Comparison of ENCODE assay signal across 8 mouse cellular contexts in the genomic region with DNA sequence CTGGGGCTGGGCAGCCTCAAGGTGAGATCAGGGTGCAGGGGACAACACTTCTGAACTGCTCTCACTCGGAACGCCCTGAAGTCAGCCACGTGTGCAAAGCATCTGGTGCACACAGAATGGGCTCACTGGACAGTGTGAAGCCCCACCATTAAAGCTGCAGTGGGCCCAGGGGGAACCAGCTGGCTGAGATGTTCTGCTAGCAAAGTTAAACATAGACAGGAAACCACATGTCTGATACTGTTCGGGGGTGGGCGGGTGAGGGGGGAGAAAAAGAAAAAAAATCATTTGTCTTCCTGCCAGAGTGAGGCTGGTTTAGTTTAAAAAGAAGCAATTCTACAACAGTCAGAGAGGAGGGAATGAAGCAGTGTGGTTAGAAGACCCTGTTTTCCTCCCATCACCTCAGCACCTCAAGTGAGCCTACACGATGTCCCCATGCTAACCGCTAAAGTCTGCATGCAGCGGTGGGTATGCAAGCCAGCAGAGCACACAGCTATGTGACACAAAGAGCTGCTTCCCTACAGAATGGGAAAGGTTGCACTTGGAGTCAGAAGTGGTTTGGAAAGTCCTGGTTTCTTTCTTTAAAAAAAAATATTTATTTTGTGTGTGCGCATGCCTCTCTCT. TPM values are rescaled to one million over a fixed set of nuclear protein-coding genes. Genes with fewer than 3 reads are reported as not detected.
DNase-seq lines count a peak whose midpoint lies in the region; ATAC-seq and TF ChIP-seq lines count a peak whose summit lies in the region.

No protein-coding gene starts in this region.

- H3K9me3 ChIP-seq in kidney, embryonic 16.5 days (ENCODE audit: low read length): no peaks in the 10 kb centered on the region
- H3K9me3 ChIP-seq in midbrain, embryonic 15.5 days: no peaks in the 10 kb centered on the region

- peak; percentile 68; the same call in 1 of the 2 replicates for ATAC-seq in kidney, embryonic 16.5 days (ENCODE audit: low FRiP score, low TSS enrichment)
- peak; percentile 56 for ATAC-seq in megakaryocyte-erythroid progenitor cell, adult 5-6 weeks (replicated peaks; ENCODE audit: low FRiP score, low TSS enrichment, poor library complexity, severe bottlenecking)
- ATAC-seq in midbrain, embryonic 15.5 days (replicated peaks): no peak

- H3K4me3 ChIP-seq in kidney, embryonic 16.5 days (ENCODE audit: low read length): no peak overlapping the region
- no peak overlapping the region for H3K4me3 ChIP-seq in bone marrow, adult 2 months (replicated peaks; ENCODE audit: control insufficient read depth, low read depth, low read length)
- H3K4me3 ChIP-seq in midbrain, embryonic 15.5 days: no peak overlapping the region

- DNase-seq in kidney, adult 9 months: no peak
- peak; percentile 40 to 50 for DNase-seq in heart, postnatal 14 days
- no peak for DNase-seq in urinary bladder, postnatal 10 days (ENCODE audit: low spot score)
- DNase-seq in gastrocnemius, postnatal 25 days: no peak

- intact Hi-C loops in heart, postnatal 14 days (cut with DNase I): no loop called here

- H3K27ac ChIP-seq in kidney, embryonic 16.5 days (ENCODE audit: low read length): peak overlapping the region; percentile 79
- peak overlapping the region; percentile 28; the same call in 1 of the 2 replicates for H3K27ac ChIP-seq in bone marrow, adult 2 months (ENCODE audit: control insufficient read depth, insufficient read depth, low read depth, low read length, poor library complexity)
- H3K27ac ChIP-seq in midbrain, embryonic 15.5 days: no peak overlapping the region

- no peak overlapping the region for H3K4me2 ChIP-seq in kidney, embryonic 16.5 days (replicated peaks; ENCODE audit: low read depth, low read length)
- no peak overlapping the region for H3K4me2 ChIP-seq in midbrain, embryonic 15.5 days

- TF ChIP-seq POLR2A in bone marrow, adult 2 months (IDR thresholded peaks at IDR 0.05; ENCODE audit: borderline replicate concordance, control insufficient read depth, low read depth, low read length): no peak

- 0 out of 2 replicates have a peak overlapping the region, but pooled peaks have one; percentile 25 for H3K9ac ChIP-seq in kidney, embryonic 16.5 days (replicated peaks; ENCODE audit: low read length)
- H3K9ac ChIP-seq in midbrain, embryonic 15.5 days: no peak overlapping the region

- TF ChIP-seq CTCF in bone marrow, adult 2 months (IDR thresholded peaks at IDR 0.05; ENCODE audit: control insufficient read depth, insufficient read depth, low read length): no peak

- H3K36me3 ChIP-seq in kidney, embryonic 16.5 days (ENCODE audit: insufficient read depth, low read length): peaks cover 29% of the 10 kb centered on the region
- no peaks in the 10 kb centered on the region for H3K36me3 ChIP-seq in midbrain, embryonic 15.5 days (replicated peaks)

- H3K27me3 ChIP-seq in kidney, embryonic 16.5 days (ENCODE audit: insufficient read depth, low read length): no peaks in the 10 kb centered on the region
- no peaks in the 10 kb centered on the region for H3K27me3 ChIP-seq in midbrain, embryonic 15.5 days (replicated peaks)

- H3K4me1 ChIP-seq in kidney, embryonic 16.5 days (ENCODE audit: insufficient read depth, low read length): peaks cover 21% of the 10 kb centered on the region
- peaks cover 7% of the 10 kb centered on the region for H3K4me1 ChIP-seq in bone marrow, adult 2 months (ENCODE audit: control insufficient read depth, insufficient read depth, low read length)
- 0 out of 2 replicates have a peak, but pooled peaks cover 3% of the 10 kb centered on the region for H3K4me1 ChIP-seq in midbrain, embryonic 15.5 days

- WGBS in kidney, embryonic 16.5 days: 35% methylated on average over 9 of the region's 9 CpGs
- 4% methylated on average over 9 of the region's 9 CpGs for WGBS in bone marrow, adult 2 months
- 78% methylated on average over 9 of the region's 9 CpGs for WGBS in midbrain, embryonic 15.5 days

RNA-seq across cellular contexts. Expression of a gene that starts 52.1 kb away (rescaled TPM):
- polyA plus RNA-seq in kidney, embryonic 16.5 days (2015; fragmentation: Nextera tagmentation; extraction: Ambion mirVana): 33.8 and 35.9 TPM in 2 replicates
- 3.5 and 4.7 TPM in 2 replicates for polyA plus RNA-seq in bone marrow, adult 2 months (2011; ENCODE audit: insufficient read depth, insufficient read length, low replicate concordance, missing spikeins)
- total RNA-seq in heart, postnatal 14 days (2021): 10 to 100 TPM; 42.3 to 52.2 TPM
- 5.9 and 9.5 TPM in 2 replicates for total RNA-seq in megakaryocyte-erythroid progenitor cell, adult 5-6 weeks (2014; fragmentation: Nextera tagmentation)
- total RNA-seq in megakaryocyte-erythroid progenitor cell, adult 5-6 weeks (2017): 7.0 and 12.4 TPM in 2 replicates
- polyA plus RNA-seq in midbrain, embryonic 15.5 days (2015; fragmentation: Nextera tagmentation; extraction: Ambion mirVana): 8.5 and 9.0 TPM in 2 replicates
- 10 to 100 TPM; 18.8 to 20.3 TPM for total RNA-seq in gastrocnemius, postnatal 25 days (2021)

Comparison
In these comparisons a context has a peak if more than half of its experiments do, and no peak if none do; other contexts are left out.
1. DNase-seq: peak in heart, postnatal 14 days (2 of 2); none in kidney, adult 9 months (single experiment), urinary bladder, postnatal 10 days (single experiment) and gastrocnemius, postnatal 25 days (single experiment).